In genomic region chr12:24648094-24648493, GRCm38 (mm10) we compare ENCODE assay signal across 17 mouse cellular contexts. TPM values are rescaled to one million over a fixed set of nuclear protein-coding genes. Genes with fewer than 3 reads are reported as not detected.
"Had no signal": no experiment of that assay in that cellular context is flagged by ENCODE, and none has a peak within 500 bp of the region (broad histone marks: within the 10 kb centered on the region; RNA-seq: fewer than 3 reads in every experiment).

No protein-coding gene starts in this region.

- H3K36me3 ChIP-seq: intestine, embryonic 15.5 days; limb, embryonic 15.5 days; lung, embryonic 15.5 days; neural tube, embryonic 13.5 days had no signal

- H3K4me3 ChIP-seq: intestine, embryonic 15.5 days; limb, embryonic 15.5 days; lung, embryonic 15.5 days; neural tube, embryonic 13.5 days had no signal

- DNase-seq: kidney, postnatal 10 days; layer of hippocampus, adult 9-11 months; layer of hippocampus, postnatal 36 days; lung, postnatal 14 days; retina, postnatal 1 day; right cerebral cortex, postnatal 4 days; spleen, adult 18-20 months; thymus, adult 18-20 months; thymus, postnatal 14 days had no signal

- H3K9me3 ChIP-seq: intestine, embryonic 15.5 days; limb, embryonic 15.5 days; lung, embryonic 15.5 days; megakaryocyte, embryonic 14.5 days; neural tube, embryonic 13.5 days had no signal

- H3K27ac ChIP-seq: intestine, embryonic 15.5 days; limb, embryonic 15.5 days; lung, embryonic 15.5 days; macrophage; neural tube, embryonic 13.5 days had no signal

- H3K9ac ChIP-seq: intestine, embryonic 15.5 days; limb, embryonic 15.5 days; lung, embryonic 15.5 days; neural tube, embryonic 13.5 days had no signal

- H3K27me3 ChIP-seq: intestine, embryonic 15.5 days; limb, embryonic 15.5 days; lung, embryonic 15.5 days; megakaryocyte, embryonic 14.5 days; neural tube, embryonic 13.5 days had no signal

- H3K4me2 ChIP-seq: intestine, embryonic 15.5 days; limb, embryonic 15.5 days; lung, embryonic 15.5 days; midbrain, embryonic 11.5 days; neural tube, embryonic 13.5 days had no signal

- ATAC-seq: intestine, embryonic 15.5 days; midbrain, embryonic 16.5 days had no signal

RNA-seq across cellular contexts. Expression of gene Cys1, which starts 33.5 kb away (rescaled TPM):
- polyA plus RNA-seq: macrophage had no signal
